Mouse (Mus musculus) gastrocnemius, postnatal 14 days (tissue): Measurements from ENCODE around the gene Col23a1. TPM values are rescaled to one million over a fixed set of nuclear protein-coding genes. Genes with fewer than 3 reads are reported as not detected.
"Not testable (repeated sequence)": the region's sequence is repeated elsewhere in the genome, so short reads cannot be mapped to it uniquely, and the experiment has no call there.

Source experiments
- DNase-seq: peaks from one replicate; pipeline ENCODE4 v3.0.0; 2021; ENCODE audit warnings: mixed read lengths
- intact Hi-C: fragments of 180-260 bp; cut with DNase I; formaldehyde crosslinking; loops from one replicate; pipeline ENCODE4 v1.15.1; 2025; ENCODE audit warnings: low total_unique reads
- total RNA-seq, 2 experiments: library from RNA; stranded (reverse); gene quantifications; 2 replicates each; pipeline ENCODE4 v1.2.3; 2021

Col23a1 gene
- total RNA-seq, 2 experiments from 2014 or later = 4.7 to 5.9 TPM

GRCm38 (mm10) chr11:51594715-51595350, 305.1 kb downstream of the Col23a1 start:
- DNase-seq = no peak
- intact Hi-C loops = no loop called here

- no peak for DNase-seq
- intact Hi-C loops = no loop called here
Observed at GRCm38 (mm10) chr11:51595459-51596083, 305.9 kb downstream of the Col23a1 start.

- intact Hi-C loops = no loop called here
- DNase-seq = no peak
Observed at GRCm38 (mm10) chr11:51597553-51597952, 307.8 kb downstream of the Col23a1 start.

- intact Hi-C loops = no loop called here
- no peak for DNase-seq
Observed at GRCm38 (mm10) chr11:51602253-51602652, 312.5 kb downstream of the Col23a1 start.

GRCm38 (mm10) chr11:51605602-51606446, 316.1 kb downstream of the Col23a1 start:
- intact Hi-C loops = no loop called here
- DNase-seq = peak; percentile 92

- peak; percentile 95 for DNase-seq
- intact Hi-C loops = no loop called here
Observed at GRCm38 (mm10) chr11:51606447-51607095, 316.9 kb downstream of the Col23a1 start, which contains the start of gene Hnrnpab. TSS of gene Hnrnpab (minus strand) at chr11:51606847.

- no peak for DNase-seq
- intact Hi-C loops = no loop called here
Observed at GRCm38 (mm10) chr11:51607096-51607738, 317.5 kb downstream of the Col23a1 start.

- no peak for DNase-seq
- intact Hi-C loops = no loop called here
Observed at GRCm38 (mm10) chr11:51609266-51609909, 319.7 kb downstream of the Col23a1 start.

GRCm38 (mm10) chr11:51609940-51610339, 320.2 kb downstream of the Col23a1 start:
- DNase-seq, intact Hi-C loops: not testable (repeated sequence)

GRCm38 (mm10) chr11:51614256-51614655, 324.5 kb downstream of the Col23a1 start:
- no peak for DNase-seq
- intact Hi-C loops = no loop called here

GRCm38 (mm10) chr11:51615129-51615528, 325.4 kb downstream of the Col23a1 start:
- DNase-seq = no peak
- intact Hi-C loops = no loop called here

GRCm38 (mm10) chr11:51615601-51616000, 325.9 kb downstream of the Col23a1 start:
- intact Hi-C loops = no loop called here
- DNase-seq = peak; percentile 69

GRCm38 (mm10) chr11:51616113-51616512, 326.4 kb downstream of the Col23a1 start:
- DNase-seq, intact Hi-C loops: not testable (repeated sequence)

- intact Hi-C loops = loop anchor here (2.0 kb wide), 1 partner anchor 65 kb away; no protein-coding TSS in a partner anchor
- peak; percentile 49 for DNase-seq
Observed at GRCm38 (mm10) chr11:51617693-51618092, 328.0 kb downstream of the Col23a1 start.

GRCm38 (mm10) chr11:51618894-51619408, 329.2 kb downstream of the Col23a1 start:
- intact Hi-C loops = loop anchor here (2.0 kb wide), 1 partner anchor 64 kb away; no protein-coding TSS in a partner anchor
- no peak for DNase-seq

GRCm38 (mm10) chr11:51619409-51620060, 329.8 kb downstream of the Col23a1 start, which contains the start of gene Nhp2:
TSS of gene Nhp2 (plus strand) at chr11:51619735.
- intact Hi-C loops = loop anchor here (2.0 kb wide), 1 partner anchor 63 kb away; no protein-coding TSS in a partner anchor
- DNase-seq = peak; percentile 93

GRCm38 (mm10) chr11:51620084-51620483, 330.4 kb downstream of the Col23a1 start:
- no peak for DNase-seq
- intact Hi-C loops = no loop called here

GRCm38 (mm10) chr11:51621776-51622175, 332.1 kb downstream of the Col23a1 start:
- no peak for DNase-seq
- intact Hi-C loops = no loop called here
